Mouse (Mus musculus): ENCODE measurements at regions not wholly inside any gene's neighbourhood (a gene's known extent, or its start where the extent isn't known, plus 50 kb on each side); places are given as distances from the start of the nearest gene placed in this dataset.

DNA sequence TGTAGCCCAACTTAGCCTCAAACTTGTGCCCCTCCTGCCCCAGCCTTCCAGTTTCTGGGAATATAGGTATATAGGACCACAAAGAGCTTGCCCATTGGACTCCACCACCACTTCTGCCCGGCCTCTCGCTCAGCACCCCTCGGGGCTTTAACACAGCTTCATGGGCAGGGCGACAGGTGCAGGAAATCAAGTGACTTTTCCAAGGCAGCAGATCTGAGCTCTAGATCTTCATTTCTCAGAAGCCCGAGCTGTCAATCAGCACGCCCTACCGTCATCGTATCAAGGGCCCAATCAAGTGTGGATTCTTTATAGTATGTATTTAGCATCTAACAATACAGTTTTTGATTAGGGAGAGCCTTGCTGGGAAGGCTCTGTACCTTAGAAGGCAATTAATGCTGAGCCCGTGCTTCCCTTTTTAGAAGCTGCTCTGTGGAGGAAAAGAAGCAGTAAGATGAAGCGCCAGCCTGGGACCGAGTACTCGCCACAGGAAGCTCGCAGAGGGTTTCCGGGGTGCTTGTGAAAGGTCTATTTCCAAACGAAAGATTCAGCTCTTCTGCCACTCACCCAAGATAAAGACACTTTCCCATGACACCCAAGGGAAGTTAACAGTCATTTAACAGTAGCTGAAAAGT, 56.9 kb upstream of the E2f3 start:
- DNase-seq = no peak

DNA sequence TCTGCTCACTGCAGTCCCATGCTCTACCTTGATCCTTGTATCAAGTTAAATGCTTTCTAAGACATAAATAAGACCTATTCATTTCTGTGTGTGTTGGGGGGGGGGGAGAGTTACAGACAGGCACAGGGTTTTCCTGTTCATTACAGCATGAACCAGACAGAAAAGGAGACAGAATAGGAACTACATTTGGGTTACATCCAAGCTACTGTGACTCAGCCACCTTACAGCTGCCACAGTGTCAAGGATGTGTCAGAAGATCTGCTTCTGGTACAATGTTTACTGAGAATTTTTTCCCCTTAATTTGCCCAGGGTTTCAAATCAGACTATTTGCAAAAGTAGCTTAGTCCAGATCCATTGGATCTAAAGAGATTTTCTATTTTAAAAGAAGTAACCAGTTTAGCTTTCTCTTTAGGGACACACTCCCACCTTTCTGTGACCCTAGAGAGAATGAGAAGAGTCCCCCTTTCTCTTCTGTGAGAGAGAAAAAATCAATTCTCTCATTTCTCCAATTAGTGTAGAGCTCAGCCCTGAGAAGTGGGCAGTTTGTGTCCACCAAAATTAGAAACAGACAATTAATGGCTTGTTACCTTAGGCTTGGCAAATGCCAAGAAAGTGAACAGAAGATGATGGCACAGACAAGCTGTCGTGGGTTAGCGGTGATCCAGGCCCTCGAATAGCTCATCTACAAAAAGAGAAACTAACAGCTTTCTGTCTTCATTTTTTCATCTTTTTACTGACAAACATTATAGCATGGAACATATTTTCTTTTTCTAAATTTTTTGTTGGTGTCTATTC, 55.8 kb upstream of the E2f3 start:
- DNase-seq = no peak

DNA sequence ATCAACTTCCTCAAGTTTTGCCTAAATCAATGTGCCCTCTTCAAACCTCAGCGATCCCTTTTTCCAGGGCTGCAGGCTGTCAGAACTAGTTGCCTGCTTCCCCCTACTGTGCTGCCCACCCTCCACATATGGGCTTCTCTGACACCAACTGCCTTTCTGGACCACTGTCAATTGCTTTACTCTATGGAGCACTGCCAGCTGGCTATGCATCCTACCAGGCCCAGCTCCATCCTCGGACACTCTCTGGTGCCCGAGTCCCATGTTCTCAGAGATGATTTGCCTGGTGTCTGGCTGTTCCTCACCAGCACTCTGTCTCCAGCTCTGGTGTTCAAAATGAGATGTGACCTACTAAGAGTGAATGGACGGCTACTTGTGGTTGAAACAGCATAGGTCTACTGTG, 54.4 kb upstream of the E2f3 start:
- no peak for DNase-seq

DNA sequence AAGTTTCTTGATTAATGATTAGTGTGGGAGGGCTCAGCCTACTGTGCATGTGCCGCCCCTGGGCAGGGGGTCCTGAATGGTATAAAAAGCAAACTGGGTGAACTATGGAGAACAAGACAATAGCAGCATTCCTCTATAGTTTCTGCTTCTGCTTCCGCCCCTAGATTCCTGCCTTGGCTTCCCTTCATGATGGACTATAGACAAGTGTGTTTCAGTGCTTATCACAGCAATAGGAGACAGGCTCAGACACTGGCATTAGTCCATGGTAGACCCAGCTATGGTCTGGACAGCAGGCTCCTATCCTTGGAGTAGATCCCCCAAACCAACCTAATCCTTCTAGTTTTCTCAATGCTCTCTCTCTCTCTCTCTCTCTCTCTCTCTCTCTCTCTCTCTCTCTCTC, 53.9 kb upstream of the E2f3 start:
- DNase-seq = no peak

DNA sequence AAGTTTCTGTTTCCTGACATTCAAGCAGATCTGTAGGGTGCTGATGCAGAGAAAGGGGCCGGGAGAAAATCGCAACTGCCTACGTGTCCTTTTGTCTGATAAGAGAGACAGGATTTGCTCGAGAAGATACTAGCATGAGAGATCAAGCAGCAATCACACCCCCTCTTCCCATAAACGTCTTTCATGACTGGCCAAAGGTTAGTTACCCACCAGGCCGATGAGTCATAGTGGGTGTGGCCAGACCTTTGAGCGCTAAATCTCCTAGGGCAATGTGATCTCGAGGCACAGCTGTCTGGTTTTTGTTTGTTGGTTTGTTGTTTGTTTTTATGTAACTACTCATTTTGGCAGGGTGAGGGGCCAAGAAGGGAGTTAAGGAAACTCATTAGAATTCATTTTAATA, 50.7 kb upstream of the E2f3 start:
- no peak for DNase-seq

DNA sequence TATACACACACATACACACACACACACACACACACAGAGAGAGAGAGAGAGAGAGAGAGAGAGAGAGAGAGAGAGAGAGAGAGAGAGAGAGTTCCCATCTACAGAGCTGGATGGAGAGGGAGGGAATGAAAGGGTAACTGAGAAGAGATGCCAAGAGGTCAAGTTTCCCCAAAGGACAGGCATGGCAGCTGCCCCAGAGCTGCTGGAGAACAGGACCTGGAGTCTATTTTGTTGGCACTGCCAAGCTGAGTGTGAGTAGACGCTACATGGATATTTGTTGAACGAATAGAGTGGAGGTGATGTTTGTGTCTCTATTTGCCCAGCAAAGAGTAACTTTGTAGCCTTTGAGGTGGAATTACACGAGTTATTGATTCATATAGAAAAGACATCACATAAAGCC, 50.2 kb upstream of the E2f3 start:
- no peak for DNase-seq

Measured in adrenal gland, postnatal 25 days (tissue).